Mouse (Mus musculus) right cerebral cortex, postnatal 36 days (tissue): ENCODE results near the gene Pla2g6.
A peak's percentile ranks its signal among the peaks of the same experiment; 100 is the strongest.

Experiments used
- DNase-seq, 2 experiments: peaks; one replicate each; pipeline ENCODE4 v3.0.0; 2022; ENCODE audit warnings: low spot score in 2 of 2, mixed read lengths in 1 of 2

Gene Pla2g6

GRCm38 (mm10) chr15:79322991-79323790, 5.0 kb downstream of the Pla2g6 start:
- DNase-seq: peak in 1 of 2 experiments; percentile 13

DNA sequence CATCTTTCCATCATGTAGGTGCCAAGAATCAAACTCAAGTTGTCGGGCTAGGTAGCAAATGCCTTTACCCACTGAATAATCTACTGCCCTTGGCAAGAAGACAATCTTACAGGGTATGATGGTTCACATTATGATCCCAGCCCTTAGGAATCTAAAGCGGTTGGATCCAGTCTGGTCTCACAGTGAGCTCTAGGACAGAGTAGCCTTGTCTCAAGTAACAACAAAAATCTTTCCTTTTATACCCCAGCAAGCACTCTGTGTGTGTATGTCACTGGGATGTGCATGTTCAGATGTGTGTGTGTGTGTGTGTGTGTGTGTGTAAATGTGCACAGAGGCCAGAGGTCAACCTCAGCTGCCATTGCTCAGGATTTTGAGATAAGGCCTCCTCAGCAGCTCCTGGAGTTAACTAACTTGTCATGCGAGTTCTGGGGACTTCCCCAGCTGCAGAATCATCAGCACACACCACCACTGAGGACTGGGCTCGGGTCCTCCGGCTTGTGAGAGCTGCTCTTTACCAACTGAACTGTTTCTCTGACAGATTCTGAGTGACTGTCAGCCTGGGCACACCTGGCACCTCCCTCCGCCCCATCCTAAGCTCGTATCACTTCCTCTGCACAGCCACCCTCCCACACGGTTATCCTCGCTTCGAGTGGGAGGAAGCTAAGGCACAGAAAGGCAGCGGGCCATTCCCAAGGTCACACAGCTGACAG, 5.8 kb downstream of the Pla2g6 start:
- DNase-seq: no peak

GRCm38 (mm10) chr15:79321733-79322190, 6.4 kb downstream of the Pla2g6 start:
- DNase-seq: no peak

GRCm38 (mm10) chr15:79313848-79314369, 14.3 kb downstream of the Pla2g6 start:
- DNase-seq: no peak

DNA sequence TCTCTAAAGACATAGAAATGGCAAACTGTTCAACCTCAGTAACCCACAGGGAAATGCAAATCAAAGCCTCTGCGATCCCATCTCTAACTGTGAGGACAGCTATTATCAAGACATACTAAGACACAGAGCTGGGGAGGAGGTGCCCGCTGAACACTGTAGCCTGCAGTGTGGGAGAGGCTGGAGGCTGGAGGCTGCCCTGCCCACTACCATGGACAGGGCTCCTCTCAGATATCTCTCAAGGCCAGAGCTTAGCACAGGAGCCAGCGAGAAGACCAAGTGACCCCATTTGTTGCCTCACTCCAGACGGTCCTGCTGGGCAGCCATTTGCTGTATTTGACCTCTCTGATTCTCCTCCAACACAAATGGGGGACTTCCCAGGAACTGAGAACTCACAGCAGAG, 20.3 kb downstream of the Pla2g6 start:
- DNase-seq: no peak

- DNase-seq: no peak
Observed at GRCm38 (mm10) chr15:79306043-79306637, 22.1 kb downstream of the Pla2g6 start.

- DNase-seq: no peak
Observed at GRCm38 (mm10) chr15:79304832-79305231, 23.4 kb downstream of the Pla2g6 start.

- no peak for DNase-seq
Observed at GRCm38 (mm10) chr15:79303725-79304124, 24.5 kb downstream of the Pla2g6 start.

DNA sequence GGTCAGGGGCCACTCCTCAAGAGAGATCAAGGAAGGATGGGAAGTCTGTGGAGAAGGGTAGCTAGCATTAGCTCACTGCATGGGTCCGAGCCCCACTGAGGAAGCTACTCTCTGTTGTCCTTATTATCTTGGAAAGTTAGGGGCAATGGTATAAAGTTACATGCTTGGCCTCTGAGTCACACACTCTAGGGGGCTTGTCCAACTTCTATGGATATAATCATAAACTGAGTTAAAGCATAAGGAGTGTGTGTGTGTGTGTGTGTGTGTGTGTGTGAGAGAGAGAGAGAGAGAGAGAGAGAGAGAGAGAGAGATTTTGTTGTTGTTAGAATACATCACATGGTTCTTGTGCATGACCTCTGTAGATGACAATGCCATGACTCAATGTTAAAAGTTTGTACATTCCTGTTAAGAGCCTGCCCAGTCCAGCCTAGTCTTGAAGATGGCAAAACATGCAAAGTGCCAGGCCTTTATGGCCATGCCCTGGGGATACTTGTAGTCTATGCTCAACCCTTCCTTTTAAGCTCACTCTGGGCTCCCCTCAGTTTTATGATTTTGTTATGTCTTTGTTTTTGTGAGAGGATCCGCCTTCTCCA, 28.5 kb downstream of the Pla2g6 start:
- DNase-seq: no peak

- no peak for DNase-seq
Observed at GRCm38 (mm10) chr15:79298553-79298952, 29.6 kb downstream of the Pla2g6 start.

DNA sequence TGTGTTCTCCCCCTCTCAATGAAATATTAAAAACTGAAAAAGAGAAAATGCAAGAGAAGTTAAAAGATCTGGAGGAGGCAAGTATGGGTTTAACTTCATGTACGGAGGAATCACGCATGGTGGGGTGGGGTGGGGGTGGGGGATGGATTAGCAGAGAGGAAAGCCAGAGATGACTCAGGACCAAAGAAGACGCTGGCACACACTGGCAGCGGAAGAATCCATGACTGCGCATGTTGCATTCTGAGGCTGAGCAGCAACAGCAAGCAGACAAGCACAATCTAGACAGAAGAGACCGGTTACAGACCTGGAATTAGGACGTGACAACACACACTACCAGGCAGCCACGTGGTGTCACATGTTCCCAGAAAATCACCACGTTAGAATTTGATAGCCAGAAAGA, 35.4 kb downstream of the Pla2g6 start:
- DNase-seq: no peak

GRCm38 (mm10) chr15:79290340-79290739, 37.9 kb downstream of the Pla2g6 start:
- DNase-seq: no peak

DNA sequence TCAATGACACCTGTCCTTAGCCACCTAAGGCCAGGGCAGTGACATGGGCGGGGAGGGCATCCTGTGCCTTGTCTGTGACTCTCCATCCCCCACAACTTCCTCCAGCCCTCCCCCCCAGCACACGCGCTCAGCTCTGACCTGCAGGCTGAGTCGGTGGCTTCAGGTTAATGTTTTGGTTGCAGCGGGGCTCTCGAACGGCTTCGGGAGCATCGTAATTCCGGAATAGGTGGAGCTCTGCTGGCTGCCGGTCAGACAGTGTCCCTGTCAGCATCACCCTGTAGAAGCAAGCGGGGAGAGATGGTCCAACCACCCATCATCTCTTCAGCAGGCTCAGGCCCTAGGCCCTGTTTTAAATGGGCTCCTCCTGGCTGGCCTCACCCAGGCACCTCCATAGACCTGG, 38.7 kb downstream of the Pla2g6 start:
- DNase-seq: no peak

GRCm38 (mm10) chr15:79288387-79288786, 39.8 kb downstream of the Pla2g6 start:
- DNase-seq: no peak

- no peak for DNase-seq
Observed at GRCm38 (mm10) chr15:79287091-79287490, 41.1 kb downstream of the Pla2g6 start.

- no peak for DNase-seq
Observed at GRCm38 (mm10) chr15:79286141-79286540, 42.0 kb downstream of the Pla2g6 start.

- no peak for DNase-seq
Observed at GRCm38 (mm10) chr15:79285399-79285798, 42.8 kb downstream of the Pla2g6 start, which contains the start of gene Baiap2l2. Gene Baiap2l2, minus strand, starts transcription at chr15:79285537.

DNA sequence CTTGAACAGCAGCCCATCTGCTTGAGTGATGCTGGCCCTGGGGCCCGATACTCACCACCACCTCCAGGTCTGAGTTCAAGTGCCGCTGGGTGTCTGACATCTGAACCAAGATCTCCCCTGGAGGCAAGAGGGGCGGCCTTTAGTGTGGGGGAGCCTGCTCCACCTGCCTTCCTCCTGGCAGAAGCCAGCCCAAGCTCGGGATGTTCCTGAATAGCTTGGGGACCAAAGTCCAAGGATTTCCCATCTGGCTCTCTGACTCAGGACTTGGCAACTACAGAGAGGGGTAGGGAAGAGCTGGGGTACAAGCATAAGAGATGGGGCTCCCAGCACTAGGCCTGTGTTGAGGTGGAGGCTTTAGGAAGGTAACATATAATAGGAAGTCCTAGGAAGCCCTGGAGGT, 44.8 kb downstream of the Pla2g6 start:
- no peak for DNase-seq

DNA sequence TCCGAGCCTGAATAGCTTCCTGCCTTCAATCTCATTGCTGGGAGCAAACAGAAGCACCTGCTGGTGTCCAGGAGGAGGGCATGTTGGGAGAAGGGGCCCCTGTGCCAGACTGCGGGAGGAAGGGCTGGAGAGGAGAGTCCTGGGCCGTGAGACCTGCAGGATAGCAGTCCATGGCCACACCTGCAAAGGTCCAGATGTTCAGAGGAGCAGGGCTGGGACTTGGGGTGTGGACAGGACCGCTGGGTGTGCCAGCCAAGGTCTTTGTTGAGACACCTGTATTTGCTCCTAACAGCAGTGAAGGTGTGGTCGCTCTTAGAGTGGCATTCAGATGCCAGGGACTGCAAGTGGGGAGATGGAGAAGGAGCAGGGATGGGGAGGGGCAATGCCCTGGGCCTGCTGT, 45.8 kb downstream of the Pla2g6 start:
- DNase-seq: no peak

DNA sequence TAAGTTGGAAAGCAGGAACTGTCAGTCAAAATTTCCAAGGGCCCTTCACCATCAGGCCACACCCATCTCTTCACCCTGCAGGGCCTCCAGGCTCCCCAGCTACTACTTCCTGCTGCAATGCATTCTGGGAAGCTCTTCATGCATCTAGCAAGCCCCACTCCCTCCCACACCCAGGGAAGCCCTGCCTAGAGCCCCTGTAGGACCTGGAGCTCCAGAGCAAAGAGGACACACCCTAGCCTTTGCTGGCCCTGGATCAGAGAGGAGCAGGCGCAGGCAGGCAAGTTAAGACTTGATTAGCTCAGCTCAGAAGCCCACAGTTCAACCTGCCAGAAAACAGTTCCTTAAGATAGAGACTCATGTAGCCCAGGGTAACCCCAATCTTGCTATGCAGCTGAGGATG, 46.8 kb downstream of the Pla2g6 start:
- DNase-seq: no peak

DNA sequence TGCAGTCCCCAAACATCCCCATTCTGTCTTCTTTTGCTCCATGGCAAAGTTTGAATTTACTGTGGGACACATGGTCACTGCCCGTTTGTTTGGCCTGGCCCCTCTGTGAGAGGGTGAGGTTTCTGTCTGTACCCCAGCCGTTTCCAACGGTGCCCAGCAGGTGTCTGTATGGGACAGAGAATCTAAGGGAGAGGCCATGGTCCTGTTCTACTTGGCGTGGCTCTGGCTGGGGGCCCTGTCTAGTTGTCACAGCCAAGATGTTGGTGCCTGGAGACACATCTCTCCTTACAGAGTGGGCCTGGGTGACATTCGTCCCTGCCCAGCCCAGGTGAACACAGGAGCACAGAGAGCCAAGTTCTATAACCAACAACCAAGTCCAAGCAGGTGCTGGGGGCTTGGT, 47.3 kb downstream of the Pla2g6 start:
- no peak for DNase-seq

GRCm38 (mm10) chr15:79280209-79280608, 48.0 kb downstream of the Pla2g6 start:
- no peak for DNase-seq
